Mouse (Mus musculus) c-Kit-positive CD71-negative TER-119-negative erythroid progenitor cells, embryonic 14.5 days (primary cell): Measurements from ENCODE around the gene Cpox.

Experiments used
- DNase-seq: peaks from one replicate; pipeline ENCODE4 v3.0.0-alpha.2; 2013; ENCODE audit warnings: low read depth

Cpox gene

GRCm38 (mm10) chr16:58751314-58751713 lies 81.2 kb downstream of the Cpox start:
- no peak for DNase-seq

GRCm38 (mm10) chr16:58756191-58756590 lies 86.1 kb downstream of the Cpox start:
- no peak for DNase-seq

GRCm38 (mm10) chr16:58763076-58763475 lies 93.0 kb downstream of the Cpox start, which contains the start of gene Olfr172:
Olfr172 (minus strand) TSS chr16:58763176.
- no peak for DNase-seq
